Comparison of ENCODE assay signal across 9 mouse cellular contexts in the genomic region with DNA sequence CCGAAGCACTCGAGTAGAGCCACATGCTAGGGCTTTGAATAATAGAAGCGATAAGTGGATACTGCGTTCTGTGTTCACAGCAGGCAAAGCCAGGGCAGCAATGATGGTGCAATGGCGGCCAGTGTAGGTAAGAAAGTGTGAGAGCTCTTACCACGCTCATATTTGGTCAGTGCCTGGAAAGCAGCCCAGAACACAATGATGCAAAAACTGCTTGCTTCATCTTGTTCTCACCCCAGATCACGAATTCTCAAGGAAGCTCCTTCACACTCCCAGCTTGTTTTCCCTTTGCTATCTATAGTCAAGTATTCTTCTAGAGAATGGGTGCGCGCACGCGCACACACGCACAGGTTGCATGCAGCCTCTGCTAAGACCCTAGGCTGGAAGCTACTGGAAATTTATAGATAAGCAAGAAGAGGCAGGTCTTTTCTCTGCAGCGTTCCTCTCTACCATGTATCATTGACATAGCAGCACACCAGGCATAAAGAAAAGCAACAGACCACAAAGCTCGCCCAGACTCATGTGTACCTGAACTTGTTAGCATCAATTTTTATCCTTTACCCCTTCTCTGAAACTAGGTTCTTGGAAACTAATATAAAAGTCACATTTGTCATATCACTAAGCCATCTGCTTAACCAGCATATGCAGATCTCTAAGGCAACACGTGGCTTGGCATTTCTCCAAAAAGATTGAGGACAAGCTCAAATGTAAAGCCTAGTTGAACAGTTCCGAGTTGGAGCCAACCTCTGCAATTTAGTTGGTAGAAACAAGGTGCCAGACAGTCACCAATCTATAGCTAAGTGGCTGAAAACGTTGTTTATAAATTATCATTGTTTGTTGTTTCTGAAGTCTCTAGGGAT. TPM values are rescaled to one million over a fixed set of nuclear protein-coding genes. Genes with fewer than 3 reads are reported as not detected.
A peak's percentile ranks its signal among the peaks of the same experiment; 100 is the strongest.
DNase-seq lines count a peak whose midpoint lies in the region; ATAC-seq and TF ChIP-seq lines count a peak whose summit lies in the region.
"Had no signal": no experiment of that assay in that cellular context is flagged by ENCODE, and none has a peak within 500 bp of the region (broad histone marks: within the 10 kb centered on the region; RNA-seq: fewer than 3 reads in every experiment).

No protein-coding gene starts in this region.

- H3K27me3 ChIP-seq in thymus, adult 2 months (ENCODE audit: control insufficient read depth, insufficient read depth, low read length) = no peaks in the 10 kb centered on the region
- H3K27me3 ChIP-seq: limb, embryonic 12.5 days had no signal

- no peak overlapping the region for H3K27ac ChIP-seq in thymus, adult 2 months (ENCODE audit: control insufficient read depth, insufficient read depth, low read length)
- H3K27ac ChIP-seq: limb, embryonic 12.5 days had no signal

- no peaks in the 10 kb centered on the region for H3K4me1 ChIP-seq in thymus, adult 2 months (replicated peaks; ENCODE audit: control insufficient read depth, insufficient read depth, low read length)

- DNase-seq in left cerebral cortex, adult 18-20 months (ENCODE audit: low spot score in 2 of 2) = peak; percentile 69 to 75
- DNase-seq in left cerebral cortex, adult 11 months (ENCODE audit: low spot score) = no peak
- DNase-seq in brain, embryonic 14.5 days (ENCODE audit: low read depth) = peak; percentile 81
- DNase-seq in frontal cortex, postnatal 36 days (ENCODE audit: low spot score in 2 of 2) = peak; percentile 59 to 81
- DNase-seq in ovary, postnatal 36 days (ENCODE audit: low spot score) = no peak
- no peak for DNase-seq in spleen, postnatal 4 days (ENCODE audit: low spot score in 2 of 2)
- no peak for DNase-seq in thymus, adult 2 months

- TF ChIP-seq CTCF in brain, embryonic 14.5 days (IDR thresholded peaks at IDR 0.05; ENCODE audit: borderline replicate concordance, extremely low read depth, insufficient read depth, insufficient read length) = no peak
- TF ChIP-seq CTCF in thymus, adult 2 months (IDR thresholded peaks at IDR 0.05; ENCODE audit: borderline replicate concordance, control insufficient read depth, extremely low read depth, insufficient read depth, low read length, poor library complexity) = no peak

- no peaks in the 10 kb centered on the region for H3K36me3 ChIP-seq in thymus, adult 2 months (ENCODE audit: control insufficient read depth, insufficient read depth, low read length)
- H3K36me3 ChIP-seq: limb, embryonic 12.5 days had no signal

- 74% methylated on average over 17 of the region's 17 CpGs for WGBS in thymus, adult 2 months

- H3K4me3 ChIP-seq in thymus, adult 2 months (ENCODE audit: control insufficient read depth, insufficient read depth, low read length) = no peak overlapping the region
- H3K4me3 ChIP-seq: limb, embryonic 12.5 days had no signal

- ATAC-seq in megakaryocyte progenitor cell, adult 5-6 weeks (replicated peaks; ENCODE audit: poor library complexity) = peak; percentile 70

- no peak for TF ChIP-seq POLR2A in brain, embryonic 14.5 days (IDR thresholded peaks at IDR 0.05; ENCODE audit: borderline replicate concordance, extremely low read depth, insufficient read depth, insufficient read length, poor library complexity, severe bottlenecking)
- no peak for TF ChIP-seq POLR2A in thymus, adult 2 months (IDR thresholded peaks at IDR 0.05; ENCODE audit: control insufficient read depth, extremely low read depth, insufficient read depth, low read length, poor library complexity)

RNA-seq across cellular contexts. Expression of gene Atp8a1, which starts 44.8 kb away (rescaled TPM):
- 100 to 1,000 TPM; 169 to 192 TPM for total RNA-seq in left cerebral cortex, adult 18-20 months (2021)
- polyA plus RNA-seq in brain, embryonic 14.5 days (2012; rRNA removed) = 26.4 and 40.2 TPM in 2 replicates
- total RNA-seq in megakaryocyte progenitor cell, adult 5-6 weeks (2015) = 47.8 and 66.9 TPM in 2 replicates
- 32.0 and 37.8 TPM in 2 replicates for total RNA-seq in megakaryocyte progenitor cell, adult 5-6 weeks (2017)
- 27.8 and 63.5 TPM in 2 replicates for polyA plus RNA-seq in thymus, adult 2 months (2012; rRNA removed)

Comparison
In these comparisons a context has a peak if more than half of its experiments do, and no peak if none do; other contexts are left out.
1. DNase-seq: peak in left cerebral cortex, adult 18-20 months (2 of 2), brain, embryonic 14.5 days (single experiment) and frontal cortex, postnatal 36 days (2 of 2); none in left cerebral cortex, adult 11 months (single experiment), ovary, postnatal 36 days (single experiment), spleen, postnatal 4 days (0 of 2) and thymus, adult 2 months (single experiment).